Mouse (Mus musculus) forebrain, postnatal 0 days (tissue): ENCODE measurements around the gene Trim37. TPM values are rescaled to one million over a fixed set of nuclear protein-coding genes. Genes with fewer than 3 reads are reported as not detected.

Experiments
- ATAC-seq: fragments of 200-750 bp; cut with Nextera tagmentation; 2 replicates; pipeline ENCODE4 v1.8.0; 2017; ENCODE audit warnings: mild to moderate bottlenecking, moderate library complexity
- DNase-seq: peaks from one replicate; pipeline ENCODE4 v3.0.0-alpha.2; 2015
- H3K27ac ChIP-seq: fragments of 300-500 bp; sonication (generic); 2 replicates; pipeline ENCODE4 v1.5.1; 2014; ENCODE audit warnings: low read depth, mild to moderate bottlenecking, antibody characterized with exemption, low read length, moderate library complexity, mixed read lengths
- H3K27me3 ChIP-seq: fragments of 300-500 bp; sonication (generic); 2 replicates; pipeline ENCODE4 v1.6.1; 2014; ENCODE audit warnings: mild to moderate bottlenecking, low read length, mixed read lengths; ENCODE audit not compliant: insufficient read depth
- H3K36me3 ChIP-seq: fragments of 300-500 bp; sonication (generic); 2 replicates; pipeline ENCODE4 v1.6.1; 2014; ENCODE audit warnings: mild to moderate bottlenecking, moderate library complexity; ENCODE audit not compliant: insufficient read depth
- H3K4me1 ChIP-seq: fragments of 300-500 bp; sonication (generic); 2 replicates; pipeline ENCODE4 v1.6.1; 2014; ENCODE audit warnings: antibody characterized with exemption; ENCODE audit not compliant: insufficient read depth
- H3K4me2 ChIP-seq: fragments of 300-500 bp; sonication (generic); 2 replicates; pipeline ENCODE4 v1.6.1; 2014; ENCODE audit warnings: low read depth, mild to moderate bottlenecking, moderate library complexity
- H3K4me3 ChIP-seq: fragments of 300-500 bp; sonication (generic); 2 replicates; pipeline ENCODE4 v1.5.1; 2014; ENCODE audit warnings: low read depth, low read length, mixed read lengths
- H3K9ac ChIP-seq: fragments of 300-500 bp; sonication (generic); 2 replicates; pipeline ENCODE4 v1.6.1; 2014; ENCODE audit warnings: mild to moderate bottlenecking
- H3K9me3 ChIP-seq: fragments of 300-500 bp; sonication (generic); 2 replicates; pipeline ENCODE4 v1.6.1; 2016; ENCODE audit warnings: low read length
- CTCF ChIP-seq: sonication (generic); IDR thresholded peaks from 2 replicates; pipeline ENCODE4 v1.5.1; 2016; ENCODE audit warnings: antibody characterized with exemption, control low read depth, low read depth
- WGBS: fragments of 180-500 bp; shearing (Covaris S2); extraction: QIAGEN DNeasy Blood & Tissue Kit; methylation state at CpG from one replicate; pipeline ENCODE4 v1.1.7; 2014; 5-methylcytosine and 5-hydroxymethylcytosine counted together
- polyA plus RNA-seq: library from polyadenylated mRNA; unstranded; fragments of >200 nt; fragmentation: Nextera tagmentation; extraction: Ambion mirVana; gene quantifications from 2 replicates; pipeline ENCODE4 v1.2.1, GENCODE M21; 2015
- total RNA-seq: library from RNA; depleted of rRNA; stranded (reverse); fragments of >200 nt; gene quantifications from 2 replicates; pipeline ENCODE4 v1.2.3, GENCODE M21; 2014; rRNA removed

Trim37 gene
- total RNA-seq, result 134 and 139 TPM in 2 replicates
- polyA plus RNA-seq, result 47.4 and 68.7 TPM in 2 replicates

DNA sequence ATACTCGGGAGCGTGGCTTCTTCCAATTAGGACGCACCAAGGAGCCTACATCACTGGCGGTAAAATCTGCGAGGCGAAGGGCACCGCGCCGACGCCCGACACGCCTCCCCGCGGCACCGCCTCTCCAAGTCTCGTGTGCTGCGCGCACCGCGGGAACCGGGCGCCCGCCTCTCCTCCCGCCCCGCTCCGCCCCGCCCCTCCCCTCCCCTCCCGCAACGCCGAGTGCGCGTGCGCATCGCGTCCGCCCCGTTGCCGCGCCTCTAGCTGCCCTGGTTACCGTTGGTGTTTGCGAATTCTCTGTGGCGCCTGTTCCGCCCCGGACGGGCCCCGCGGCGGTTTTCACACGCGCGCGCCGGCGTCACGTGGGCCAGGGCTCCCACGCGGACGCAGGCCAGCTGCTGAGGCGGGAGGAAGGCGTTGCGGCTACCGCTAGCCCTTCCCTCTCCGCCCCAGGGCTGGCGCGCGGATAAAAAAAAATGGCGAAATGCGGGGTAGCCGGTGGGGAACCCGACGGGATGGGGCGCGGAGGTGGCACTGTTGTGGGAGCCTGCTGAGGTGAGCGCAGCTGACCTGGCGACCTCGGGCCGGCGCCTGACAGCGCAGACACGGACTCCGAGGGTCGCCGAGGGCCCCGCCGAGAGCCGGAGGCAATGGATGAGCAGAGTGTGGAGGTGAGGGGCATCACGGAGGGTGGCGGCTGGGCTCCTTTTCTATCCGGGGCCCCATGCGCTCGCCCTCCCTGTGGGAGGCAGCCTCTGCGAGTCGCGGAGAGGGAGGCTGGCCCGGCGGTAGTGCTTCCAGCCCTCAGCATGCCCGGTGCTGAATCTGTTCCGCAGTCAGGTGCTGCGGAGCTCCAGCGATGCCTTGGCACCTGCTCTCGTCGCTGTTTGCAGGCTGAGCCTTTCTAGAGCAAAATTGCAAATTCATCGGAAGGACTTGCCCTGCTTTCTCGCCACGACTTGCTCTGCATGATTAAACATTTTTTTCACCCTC lies at the start of gene Trim37:
Gene Trim37 (plus strand): TSS at position 254 of the 993 bp plus-strand sequence.
- Histone ChIP-seq H3K27ac (peak within 1 kb of the TSS; percentile 93), H3K4me1 (no peaks in the 10 kb centered on the region), H3K9ac (peak within 1 kb of the TSS; percentile 89), H3K4me3 (peak within 1 kb of the TSS; percentile 90), H3K36me3 (peaks cover 22% of the 10 kb centered on the region), H3K9me3 (no peaks in the 10 kb centered on the region), H3K27me3 (no peaks in the 10 kb centered on the region), H3K4me2 (peak within 1 kb of the TSS; percentile 62)
- ATAC-seq (peak; percentile 95), DNase-seq (peak; percentile 97)
- no peak for TF ChIP-seq CTCF
- under 1% methylated on average over 100 of the region's 105 CpGs for WGBS

DNA sequence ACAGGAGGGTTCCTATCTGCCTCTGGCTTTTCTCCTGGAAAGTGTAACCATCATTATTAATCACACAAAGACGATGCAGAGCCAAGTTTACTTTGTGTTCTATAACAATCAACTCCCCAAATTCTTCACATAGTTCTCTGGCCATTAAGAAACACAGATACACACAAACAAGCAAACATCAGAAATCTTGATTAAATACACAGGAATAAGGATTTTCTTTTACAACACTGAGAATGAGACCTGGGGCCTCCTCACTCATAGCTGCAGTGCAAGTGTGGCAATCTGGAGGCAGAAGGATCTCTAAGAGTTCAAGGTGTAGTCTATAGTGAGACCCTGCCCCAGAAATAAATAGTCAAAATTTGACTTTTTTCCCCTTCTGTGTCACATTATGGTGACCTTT lies 43.2 kb upstream of the Trim37 start:
- Histone ChIP-seq H3K4me2 (no peak overlapping the region), H3K4me1 (peaks cover 12% of the 10 kb centered on the region), H3K27ac (no peak overlapping the region), H3K9ac (no peak overlapping the region), H3K36me3 (peaks cover 37% of the 10 kb centered on the region), H3K27me3 (no peaks in the 10 kb centered on the region), H3K4me3 (no peak overlapping the region), H3K9me3 (no peaks in the 10 kb centered on the region)
- WGBS, result 87% methylated on average over 1 of the region's 1 CpGs
- no peak for ATAC-seq
- no peak for DNase-seq
- no peak for TF ChIP-seq CTCF

DNA sequence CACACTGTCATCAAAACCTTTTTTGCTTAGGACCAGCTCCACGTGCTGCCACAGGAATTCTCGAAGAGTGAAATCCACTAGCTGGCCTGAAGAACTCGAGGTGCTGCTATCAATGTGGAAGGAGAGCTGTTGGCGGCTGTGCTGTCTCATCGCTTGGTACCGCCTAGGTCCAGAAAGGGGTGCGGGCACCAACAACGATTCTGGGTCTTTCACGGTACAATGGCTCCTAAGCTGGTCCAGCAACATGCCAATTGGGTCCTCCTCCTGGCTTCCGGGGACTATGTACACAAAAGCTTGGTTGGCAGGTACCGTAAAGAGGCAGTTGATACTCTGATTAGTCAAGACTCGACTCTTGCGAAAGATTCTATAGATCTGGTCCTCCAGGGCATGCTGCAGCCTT lies 41.4 kb upstream of the Trim37 start:
- no peaks in the 10 kb centered on the region for H3K27me3 ChIP-seq
- no peak for TF ChIP-seq CTCF
- H3K4me1 ChIP-seq, result peaks cover 12% of the 10 kb centered on the region
- H3K9ac ChIP-seq, result no peak overlapping the region
- H3K4me2 ChIP-seq, result peak overlapping the region; percentile 72
- ATAC-seq, result no peak
- 89% methylated on average over 13 of the region's 13 CpGs for WGBS
- no peaks in the 10 kb centered on the region for H3K9me3 ChIP-seq
- DNase-seq, result no peak
- H3K27ac ChIP-seq, result no peak overlapping the region
- peak overlapping the region; percentile 71 for H3K4me3 ChIP-seq
- H3K36me3 ChIP-seq, result peaks cover 20% of the 10 kb centered on the region

DNA sequence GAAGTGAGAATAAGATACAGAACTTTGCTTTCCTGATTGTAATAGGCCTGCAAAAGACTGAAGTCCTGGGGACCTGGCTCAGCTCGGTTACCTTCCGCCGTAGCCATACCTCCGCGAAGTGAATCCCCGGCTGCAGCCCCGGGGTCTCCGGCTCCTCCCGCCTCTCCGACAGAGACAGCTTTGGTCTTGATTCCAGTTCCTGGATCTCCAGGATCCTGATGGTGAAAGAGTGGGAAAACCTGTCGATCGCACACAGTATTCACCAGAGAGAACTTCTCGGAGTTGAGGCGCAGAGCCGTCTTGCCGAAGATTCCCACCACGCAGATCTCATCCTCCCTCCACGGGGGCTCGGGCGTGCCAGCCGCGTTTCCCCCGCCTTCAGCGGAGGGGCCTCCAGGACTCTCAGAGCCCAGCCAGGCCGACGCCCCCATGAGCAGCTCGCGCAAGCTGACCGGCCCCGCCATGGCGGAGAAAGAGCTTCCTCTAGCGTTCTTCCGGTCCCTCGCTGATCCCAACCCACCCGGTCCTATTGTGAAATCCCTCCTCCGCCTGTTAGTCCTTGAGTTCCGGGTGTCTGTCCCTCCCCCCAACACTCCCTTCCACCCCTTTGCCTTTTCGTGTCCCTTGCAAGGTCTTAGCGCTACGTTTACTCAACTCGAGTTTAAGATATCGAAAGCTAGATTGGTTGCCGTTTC lies 40.4 kb upstream of the Trim37 start, which contains the start of gene Smg8:
Gene Smg8 (minus strand): TSS at position 485 of the 695 bp plus-strand sequence.
- H3K4me3 ChIP-seq, result peak within 1 kb of the TSS; percentile 71
- no peaks in the 10 kb centered on the region for H3K27me3 ChIP-seq
- peaks cover 10% of the 10 kb centered on the region for H3K36me3 ChIP-seq
- DNase-seq, result peak; percentile 89
- peak within 1 kb of the TSS; percentile 63 for H3K9ac ChIP-seq
- no peaks in the 10 kb centered on the region for H3K9me3 ChIP-seq
- H3K27ac ChIP-seq, result peak within 1 kb of the TSS; percentile 57
- ATAC-seq, result peak; percentile 99
- peak within 1 kb of the TSS; percentile 72 for H3K4me2 ChIP-seq
- H3K4me1 ChIP-seq, result peaks cover 12% of the 10 kb centered on the region
- no peak for TF ChIP-seq CTCF
- 1% methylated on average over 43 of the region's 43 CpGs for WGBS

DNA sequence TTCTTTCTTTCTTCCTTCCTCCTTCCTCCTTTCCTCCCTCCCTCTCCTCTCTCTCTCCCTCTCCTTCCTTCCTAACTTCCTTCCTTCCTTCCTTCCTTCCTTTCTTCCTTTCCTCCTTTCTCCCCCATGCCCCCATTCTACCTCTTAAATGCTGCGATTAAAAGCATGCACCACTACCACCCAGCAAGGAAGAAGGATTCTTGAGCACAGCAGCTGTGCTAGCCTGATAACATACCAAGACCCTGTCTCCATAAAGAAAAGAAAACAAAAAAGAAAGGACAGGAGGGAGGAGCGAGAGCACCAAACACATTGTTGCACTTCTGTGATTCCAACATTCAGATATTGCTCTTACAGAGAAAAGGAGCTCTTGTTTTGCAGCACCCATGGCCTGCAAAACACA lies 39.7 kb upstream of the Trim37 start:
- Histone ChIP-seq H3K9ac (peak overlapping the region; percentile 63), H3K4me2 (peak overlapping the region; percentile 72), H3K4me1 (peaks cover 12% of the 10 kb centered on the region), H3K9me3 (no peaks in the 10 kb centered on the region), H3K27me3 (no peaks in the 10 kb centered on the region), H3K36me3 (peaks cover 5% of the 10 kb centered on the region), H3K4me3 (peak overlapping the region; percentile 71), H3K27ac (no peak overlapping the region)
- TF ChIP-seq CTCF, result no peak
- 61% methylated on average over 2 of the region's 2 CpGs for WGBS
- DNase-seq (no peak), ATAC-seq (no peak)

DNA sequence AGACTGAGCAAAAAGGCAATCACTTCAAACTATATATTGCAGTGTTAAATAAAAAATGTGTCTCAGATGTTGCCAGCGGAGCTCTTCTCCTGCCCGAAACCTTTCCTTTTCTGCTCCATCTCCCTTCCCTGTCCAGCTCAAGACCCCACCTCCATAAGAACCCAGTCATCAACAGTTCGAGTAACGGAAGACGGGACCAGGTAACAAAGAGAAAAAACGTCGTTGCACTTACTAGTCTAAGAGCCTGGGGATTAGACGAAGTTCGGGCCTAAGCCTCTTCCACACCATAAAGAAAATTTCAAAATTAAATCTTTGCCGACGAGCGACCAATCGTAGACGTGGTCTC lies 18.5 kb upstream of the Trim37 start, which contains the start of gene Prr11:
Gene Prr11 (minus strand): TSS at position 300 of the 346 bp plus-strand sequence.
- DNase-seq (no peak), ATAC-seq (no peak)
- no peaks in the 10 kb centered on the region for H3K36me3 ChIP-seq
- H3K4me2 ChIP-seq, result peak within 1 kb of the TSS; percentile 66
- H3K4me1 ChIP-seq, result 0 out of 2 replicates have a peak, but pooled peaks cover 4% of the 10 kb centered on the region
- no peaks in the 10 kb centered on the region for H3K27me3 ChIP-seq
- peak within 1 kb of the TSS; percentile 70 for H3K4me3 ChIP-seq
- peak within 1 kb of the TSS; percentile 93 for H3K27ac ChIP-seq
- H3K9ac ChIP-seq, result peak within 1 kb of the TSS; percentile 81
- no peaks in the 10 kb centered on the region for H3K9me3 ChIP-seq
- TF ChIP-seq CTCF, result no peak
- under 1% methylated on average over 14 of the region's 14 CpGs for WGBS
